ENCODE assay signal across 8 mouse cellular contexts in genomic region chr5:113323784-113324638, GRCm38 (mm10). TPM values are rescaled to one million over a fixed set of nuclear protein-coding genes. Genes with fewer than 3 reads are reported as not detected.
DNase-seq lines count a peak whose midpoint lies in the region; ATAC-seq and TF ChIP-seq lines count a peak whose summit lies in the region.

No protein-coding gene starts in this region.

- ATAC-seq in forebrain, embryonic 15.5 days (replicated peaks): no peak
- no peak for ATAC-seq in hindbrain, embryonic 15.5 days (ENCODE audit: low FRiP score, low read depth)
- ATAC-seq in lung, embryonic 16.5 days (ENCODE audit: low read depth): 0 out of 2 replicates have a peak, but pooled peaks have one; percentile 31
- ATAC-seq in stomach, postnatal 0 days (ENCODE audit: low FRiP score, low TSS enrichment): peak; percentile 86

- TF ChIP-seq EP300 in stomach, postnatal 0 days (optimal IDR thresholded peaks at IDR 0.05): no peak

- no peak overlapping the region for H3K27ac ChIP-seq in forebrain, embryonic 15.5 days (replicated peaks)
- no peak overlapping the region for H3K27ac ChIP-seq in hindbrain, embryonic 15.5 days (replicated peaks)
- H3K27ac ChIP-seq in lung, embryonic 16.5 days (ENCODE audit: low read length): no peak overlapping the region
- H3K27ac ChIP-seq in stomach, postnatal 0 days (replicated peaks): no peak overlapping the region

- H3K4me3 ChIP-seq in forebrain, embryonic 15.5 days: peak overlapping the region; percentile 30
- peak overlapping the region; percentile 26 for H3K4me3 ChIP-seq in hindbrain, embryonic 15.5 days
- peak overlapping the region; percentile 44 for H3K4me3 ChIP-seq in lung, embryonic 16.5 days (ENCODE audit: low read length)
- peak overlapping the region; percentile 37 for H3K4me3 ChIP-seq in stomach, postnatal 0 days (ENCODE audit: low read depth, low read length)

- peaks cover 11% of the 10 kb centered on the region; the same call in 1 of the 2 replicates for H3K27me3 ChIP-seq in forebrain, embryonic 15.5 days
- peaks cover 15% of the 10 kb centered on the region for H3K27me3 ChIP-seq in hindbrain, embryonic 15.5 days
- H3K27me3 ChIP-seq in lung, embryonic 16.5 days (ENCODE audit: control insufficient read depth, insufficient read depth, low read depth, low read length): peaks cover 20% of the 10 kb centered on the region
- no peaks in the 10 kb centered on the region; the same call in 1 of the 2 replicates for H3K27me3 ChIP-seq in stomach, postnatal 0 days (ENCODE audit: control insufficient read depth, insufficient read depth, low read length)

- peak overlapping the region; percentile 13; the same call in 1 of the 2 replicates for H3K9ac ChIP-seq in forebrain, embryonic 15.5 days (replicated peaks)
- H3K9ac ChIP-seq in hindbrain, embryonic 15.5 days: peak overlapping the region; percentile 23; the same call in 1 of the 2 replicates
- H3K9ac ChIP-seq in lung, embryonic 16.5 days (ENCODE audit: low read length): peak overlapping the region; percentile 34
- 0 out of 2 replicates have a peak overlapping the region, but pooled peaks have one; percentile 13 for H3K9ac ChIP-seq in stomach, postnatal 0 days (ENCODE audit: low read length)

- no peaks in the 10 kb centered on the region for H3K36me3 ChIP-seq in forebrain, embryonic 15.5 days
- no peaks in the 10 kb centered on the region for H3K36me3 ChIP-seq in hindbrain, embryonic 15.5 days
- no peaks in the 10 kb centered on the region for H3K36me3 ChIP-seq in lung, embryonic 16.5 days (ENCODE audit: control insufficient read depth, insufficient read depth, low read length)
- no peaks in the 10 kb centered on the region for H3K36me3 ChIP-seq in stomach, postnatal 0 days (ENCODE audit: control insufficient read depth, insufficient read depth, low read length)

- peak overlapping the region; percentile 48 for H3K4me2 ChIP-seq in forebrain, embryonic 15.5 days (replicated peaks)
- peak overlapping the region; percentile 62 for H3K4me2 ChIP-seq in hindbrain, embryonic 15.5 days
- peak overlapping the region; percentile 62 for H3K4me2 ChIP-seq in lung, embryonic 16.5 days (ENCODE audit: low read depth, low read length)
- H3K4me2 ChIP-seq in stomach, postnatal 0 days (replicated peaks; ENCODE audit: low read depth): peak overlapping the region; percentile 66

- 0 out of 2 replicates have a peak, but pooled peaks have one; percentile 17 for TF ChIP-seq CTCF in stomach, postnatal 0 days (IDR thresholded peaks at IDR 0.05; ENCODE audit: low read depth)

- 0 out of 2 replicates have a peak, but pooled peaks cover 3% of the 10 kb centered on the region for H3K9me3 ChIP-seq in forebrain, embryonic 15.5 days
- H3K9me3 ChIP-seq in hindbrain, embryonic 15.5 days: 0 out of 2 replicates have a peak, but pooled peaks cover 5% of the 10 kb centered on the region
- peaks cover 7% of the 10 kb centered on the region for H3K9me3 ChIP-seq in lung, embryonic 16.5 days (ENCODE audit: control insufficient read depth, low read length)
- H3K9me3 ChIP-seq in stomach, postnatal 0 days (ENCODE audit: control insufficient read depth, low read length): no peaks in the 10 kb centered on the region

- WGBS in forebrain, embryonic 15.5 days: 4% methylated on average over 38 of the region's 38 CpGs
- WGBS in hindbrain, embryonic 15.5 days: 4% methylated on average over 38 of the region's 38 CpGs
- 3% methylated on average over 38 of the region's 38 CpGs for WGBS in lung, embryonic 16.5 days
- WGBS in stomach, postnatal 0 days: 4% methylated on average over 38 of the region's 38 CpGs

- peaks cover 7% of the 10 kb centered on the region for H3K4me1 ChIP-seq in forebrain, embryonic 15.5 days
- peaks cover 7% of the 10 kb centered on the region for H3K4me1 ChIP-seq in hindbrain, embryonic 15.5 days (replicated peaks)
- no peaks in the 10 kb centered on the region for H3K4me1 ChIP-seq in lung, embryonic 16.5 days (replicated peaks; ENCODE audit: control insufficient read depth, insufficient read depth, low read length)
- no peaks in the 10 kb centered on the region; the same call in 1 of the 2 replicates for H3K4me1 ChIP-seq in stomach, postnatal 0 days (replicated peaks; ENCODE audit: control insufficient read depth, insufficient read depth)

- peak; percentile 20 to 45 for DNase-seq in adrenal gland, adult (ENCODE audit: inconsistent age in 2 of 2, low spot score in 1 of 2)
- no peak for DNase-seq in adrenal gland, postnatal 25 days
- peak; percentile 93 for DNase-seq in ES-CJ7 (ENCODE audit: low read depth, low spot score)
- DNase-seq in stomach, postnatal 0 days (ENCODE audit: low spot score): peak; percentile 71
- no peak for DNase-seq in left cerebral cortex, adult 18-20 months (ENCODE audit: low spot score in 2 of 2)

RNA-seq across cellular contexts. Expression of gene Sgsm1, which starts 13.4 kb away (rescaled TPM):
- total RNA-seq in adrenal gland, postnatal 25 days (2021): 7.8 and 14.5 TPM in 2 replicates
- 14.7 and 15.7 TPM in 2 replicates for polyA plus RNA-seq in forebrain, embryonic 15.5 days (2015; fragmentation: Nextera tagmentation; extraction: Ambion mirVana)
- polyA plus RNA-seq in hindbrain, embryonic 15.5 days (2015; fragmentation: Nextera tagmentation; extraction: Ambion mirVana): 20.6 and 21.1 TPM in 2 replicates
- polyA plus RNA-seq in lung, embryonic 16.5 days (2015; fragmentation: Nextera tagmentation; extraction: Ambion mirVana): 4.3 TPM in 2 replicates
- 3.2 and 4.2 TPM in 2 replicates for polyA plus RNA-seq in stomach, postnatal 0 days (2015; fragmentation: Nextera tagmentation; extraction: Ambion mirVana)
- total RNA-seq in left cerebral cortex, adult 18-20 months (2021): 100 to 1,000 TPM; 157 to 158 TPM

RNA-seq across cellular contexts. Expression of gene Aym1, which starts 33.1 kb away (rescaled TPM):
- not detected in 2 replicates for total RNA-seq in adrenal gland, postnatal 25 days (2021)
- not detected in 2 replicates for polyA plus RNA-seq in forebrain, embryonic 15.5 days (2015; fragmentation: Nextera tagmentation; extraction: Ambion mirVana)
- polyA plus RNA-seq in hindbrain, embryonic 15.5 days (2015; fragmentation: Nextera tagmentation; extraction: Ambion mirVana): not detected in 2 replicates
- not detected in 2 replicates for polyA plus RNA-seq in lung, embryonic 16.5 days (2015; fragmentation: Nextera tagmentation; extraction: Ambion mirVana)
- not detected in 2 replicates for polyA plus RNA-seq in stomach, postnatal 0 days (2015; fragmentation: Nextera tagmentation; extraction: Ambion mirVana)
- total RNA-seq in left cerebral cortex, adult 18-20 months (2021): not detected

Comparison
In these comparisons a context has a peak if more than half of its experiments do, and no peak if none do; other contexts are left out.
1. DNase-seq: peak in adrenal gland, adult (2 of 2), ES-CJ7 (single experiment) and stomach, postnatal 0 days (single experiment); none in adrenal gland, postnatal 25 days (single experiment) and left cerebral cortex, adult 18-20 months (0 of 2).
2. ATAC-seq: peak in lung, embryonic 16.5 days (single experiment) and stomach, postnatal 0 days (single experiment); none in forebrain, embryonic 15.5 days (single experiment) and hindbrain, embryonic 15.5 days (single experiment).
3. Peak in every context shown above with its lines, with median percentiles within 50 percentile points of each other: H3K4me2 ChIP-seq, H3K4me3 ChIP-seq and H3K9ac ChIP-seq.